Mouse (Mus musculus) bone marrow macrophage, adult 2 months (primary cell): ENCODE results near the gene Lman2. TPM values are rescaled to one million over a fixed set of nuclear protein-coding genes. Genes with fewer than 3 reads are reported as not detected.

Source experiments
- H3K27ac ChIP-seq: 2 replicates; pipeline ENCODE4 v1.5.1; 2012; ENCODE audit warnings: low read depth, low read length; ENCODE audit not compliant: insufficient read depth
- H3K4me1 ChIP-seq: 2 replicates; pipeline ENCODE4 v1.6.1; 2012; ENCODE audit warnings: low read length; ENCODE audit not compliant: control insufficient read depth, insufficient read depth
- H3K4me3 ChIP-seq: 2 replicates; pipeline ENCODE4 v1.5.1; 2012; ENCODE audit warnings: mild to moderate bottlenecking, low read length, moderate library complexity; ENCODE audit not compliant: insufficient read depth
- CTCF ChIP-seq: IDR thresholded peaks from 2 replicates; pipeline ENCODE4 v1.5.1; 2012; ENCODE audit warnings: low read depth, mild to moderate bottlenecking, low read length, moderate library complexity
- POLR2A ChIP-seq: IDR thresholded peaks from 2 replicates; pipeline ENCODE4 v1.6.1; 2012; ENCODE audit warnings: mild to moderate bottlenecking, low read depth, low read length, borderline replicate concordance
- polyA plus RNA-seq: library from polyadenylated mRNA; stranded (reverse); fragments of >200 nt; gene quantifications from 2 replicates; pipeline ENCODE4 v1.2.4, GENCODE M21; 2012; ENCODE audit not compliant: missing spikeins, insufficient read depth, insufficient read length

Lman2 gene
- polyA plus RNA-seq, 1 experiment = 94.6 TPM

GRCm38 (mm10) chr13:55328171-55328570, 34.4 kb downstream of the Lman2 start:
- Histone ChIP-seq H3K4me1 (peaks cover 23% of the 10 kb centered on the region), H3K4me3 (no peak overlapping the region), H3K27ac (no peak overlapping the region)

GRCm38 (mm10) chr13:55327633-55328032, 35.0 kb downstream of the Lman2 start:
- no peak overlapping the region for H3K27ac ChIP-seq
- TF ChIP-seq POLR2A = no peak
- peak; percentile 91 for TF ChIP-seq CTCF
- H3K4me3 ChIP-seq = no peak overlapping the region
- peaks cover 26% of the 10 kb centered on the region for H3K4me1 ChIP-seq

More at GRCm38 (mm10) chr13:55328171-55328570, 34.4 kb downstream of the Lman2 start:
- TF ChIP-seq CTCF = no peak
- TF ChIP-seq POLR2A = no peak

GRCm38 (mm10) chr13:55327169-55327568, 35.4 kb downstream of the Lman2 start:
- Histone ChIP-seq H3K27ac (no peak overlapping the region), H3K4me3 (no peak overlapping the region), H3K4me1 (peaks cover 26% of the 10 kb centered on the region)
- no peak for TF ChIP-seq POLR2A
- TF ChIP-seq CTCF = no peak

GRCm38 (mm10) chr13:55325596-55325995, 37.0 kb downstream of the Lman2 start:
- peaks cover 30% of the 10 kb centered on the region for H3K4me1 ChIP-seq
- no peak overlapping the region for H3K4me3 ChIP-seq
- H3K27ac ChIP-seq = no peak overlapping the region
- no peak for TF ChIP-seq POLR2A
- no peak for TF ChIP-seq CTCF

GRCm38 (mm10) chr13:55322130-55322825, 40.3 kb downstream of the Lman2 start:
- TF ChIP-seq CTCF (peak; percentile 37; the same call in 1 of the 2 replicates), POLR2A (no peak)
- H3K27ac ChIP-seq = peak overlapping the region; percentile 64
- peaks cover 48% of the 10 kb centered on the region for H3K4me1 ChIP-seq
- peak overlapping the region; percentile 99 for H3K4me3 ChIP-seq

- no peak for TF ChIP-seq POLR2A
- no peak for TF ChIP-seq CTCF
- Histone ChIP-seq H3K4me1 (peaks cover 52% of the 10 kb centered on the region), H3K27ac (peak within 1 kb of the TSS; percentile 64), H3K4me3 (peak within 1 kb of the TSS; percentile 99)
Observed at GRCm38 (mm10) chr13:55321434-55322129, 41.0 kb downstream of the Lman2 start, which contains the start of gene Rab24. TSS of gene Rab24 (minus strand) at chr13:55321946.

- peaks cover 52% of the 10 kb centered on the region for H3K4me1 ChIP-seq
- TF ChIP-seq CTCF (no peak), POLR2A (no peak)
- peak within 1 kb of the TSS; percentile 93 for H3K27ac ChIP-seq
Observed at GRCm38 (mm10) chr13:55319931-55320533, 42.6 kb downstream of the Lman2 start, which contains the start of gene Prelid1. TSS of gene Prelid1 (plus strand) at chr13:55320500.

GRCm38 (mm10) chr13:55318351-55318750, 44.2 kb downstream of the Lman2 start:
- Histone ChIP-seq H3K4me1 (peaks cover 45% of the 10 kb centered on the region), H3K4me3 (no peak overlapping the region), H3K27ac (peak overlapping the region; percentile 93)
- TF ChIP-seq CTCF = no peak
- TF ChIP-seq POLR2A = no peak

More at GRCm38 (mm10) chr13:55319931-55320533, 42.6 kb downstream of the Lman2 start, which contains the start of gene Prelid1:
- H3K4me3 ChIP-seq = peak within 1 kb of the TSS; percentile 99

GRCm38 (mm10) chr13:55314891-55315412, 47.6 kb downstream of the Lman2 start:
- Histone ChIP-seq H3K4me1 (peaks cover 30% of the 10 kb centered on the region), H3K4me3 (no peak overlapping the region)
- TF ChIP-seq CTCF = no peak
- no peak for TF ChIP-seq POLR2A

GRCm38 (mm10) chr13:55313051-55313450, 49.5 kb downstream of the Lman2 start:
- H3K27ac ChIP-seq = no peak overlapping the region
- TF ChIP-seq POLR2A = no peak
- peaks cover 14% of the 10 kb centered on the region for H3K4me1 ChIP-seq
- H3K4me3 ChIP-seq = no peak overlapping the region

More at GRCm38 (mm10) chr13:55314891-55315412, 47.6 kb downstream of the Lman2 start:
- no peak overlapping the region for H3K27ac ChIP-seq
